Mouse (Mus musculus) megakaryocyte, embryonic 14.5 days (primary cell): ENCODE measurements around the gene Tmem88.

Experiments used
- FLI1 ChIP-seq: IDR thresholded peaks from 2 replicates; pipeline ENCODE4 v1.6.1; 2012; ENCODE audit warnings: low read length, inconsistent platforms, mixed read lengths
- GATA1 ChIP-seq: IDR thresholded peaks from 3 replicates; pipeline ENCODE4 v1.6.1; 2012; ENCODE audit warnings: mixed read lengths, low read length, inconsistent platforms, borderline replicate concordance

GRCm38 (mm10) chr11:69426246-69426645 lies 28.2 kb upstream of the Tmem88 start:
- TF ChIP-seq GATA1 (no peak), FLI1 (no peak)
